Mouse (Mus musculus) intestine, embryonic 14.5 days (tissue): ENCODE measurements around the gene Lman2. TPM values are rescaled to one million over a fixed set of nuclear protein-coding genes. Genes with fewer than 3 reads are reported as not detected.

Experiments
- ATAC-seq: fragments of 200-750 bp; cut with Nextera tagmentation; replicated peaks from 2 replicates; pipeline ENCODE4 v1.8.0; 2017; ENCODE audit warnings: low read depth, moderate number of reproducible peaks, moderate TSS enrichment, moderate library complexity; ENCODE audit not compliant: low FRiP score, low TSS enrichment
- DNase-seq: peaks from one replicate; pipeline ENCODE4 v3.0.0-alpha.2; 2018; ENCODE audit warnings: low spot score
- H3K27ac ChIP-seq: fragments of 300-500 bp; sonication (generic); 2 replicates; pipeline ENCODE4 v1.5.1; 2014; ENCODE audit warnings: low read depth, mild to moderate bottlenecking, control low read depth
- H3K27me3 ChIP-seq: fragments of 300-500 bp; sonication (generic); replicated peaks from 2 replicates; pipeline ENCODE4 v1.6.1; 2014; ENCODE audit warnings: low read length, control low read depth; ENCODE audit not compliant: control insufficient read depth, insufficient read depth
- H3K36me3 ChIP-seq: fragments of 300-500 bp; sonication (generic); 2 replicates; pipeline ENCODE4 v1.6.1; 2014; ENCODE audit warnings: low read length, control low read depth; ENCODE audit not compliant: control insufficient read depth, insufficient read depth
- H3K4me1 ChIP-seq: fragments of 300-500 bp; sonication (generic); replicated peaks from 2 replicates; pipeline ENCODE4 v1.6.1; 2014; ENCODE audit warnings: low read length, control low read depth, mixed read lengths; ENCODE audit not compliant: control insufficient read depth, insufficient read depth
- H3K4me2 ChIP-seq: fragments of 300-500 bp; sonication (generic); 2 replicates; pipeline ENCODE4 v1.6.1; 2014; ENCODE audit warnings: low read length
- H3K4me3 ChIP-seq: fragments of 300-500 bp; sonication (generic); 2 replicates; pipeline ENCODE4 v1.5.1; 2014; ENCODE audit warnings: low read depth, low read length, control low read depth, mixed read lengths
- H3K9ac ChIP-seq: fragments of 300-500 bp; sonication (generic); 2 replicates; pipeline ENCODE4 v1.6.1; 2014; ENCODE audit warnings: mild to moderate bottlenecking, low read length
- H3K9me3 ChIP-seq: fragments of 300-500 bp; sonication (generic); 2 replicates; pipeline ENCODE4 v1.6.1; 2016; ENCODE audit warnings: low read length, control low read depth; ENCODE audit not compliant: control insufficient read depth
- WGBS: fragments of 180-500 bp; shearing (Covaris S2); extraction: QIAGEN DNeasy Blood & Tissue Kit; methylation state at CpG from one replicate; pipeline ENCODE4 v1.1.7; 2014; 5-methylcytosine and 5-hydroxymethylcytosine counted together
- polyA plus RNA-seq: library from polyadenylated mRNA; unstranded; fragments of >200 nt; fragmentation: Nextera tagmentation; extraction: Ambion mirVana; gene quantifications from 2 replicates; pipeline ENCODE4 v1.2.1, GENCODE M21; 2014

Lman2 gene
- 99.9 and 104 TPM in 2 replicates for polyA plus RNA-seq

GRCm38 (mm10) chr13:55362453-55363060 is at the start of gene Lman2:
Lman2 (minus strand) TSS chr13:55362783.
- Histone ChIP-seq H3K27me3 (no peaks in the 10 kb centered on the region), H3K27ac (peak within 1 kb of the TSS; percentile 95), H3K9ac (peak within 1 kb of the TSS; percentile 87), H3K4me2 (peak within 1 kb of the TSS; percentile 94), H3K4me1 (peaks cover 13% of the 10 kb centered on the region), H3K36me3 (peaks cover 37% of the 10 kb centered on the region), H3K4me3 (peak within 1 kb of the TSS; percentile 97), H3K9me3 (no peaks in the 10 kb centered on the region)
- peak; percentile 95 for DNase-seq
- peak; percentile 98 for ATAC-seq
- under 1% methylated on average over 35 of the region's 35 CpGs for WGBS

- 72% methylated on average over 7 of the region's 7 CpGs for WGBS
- Histone ChIP-seq H3K27me3 (0 out of 2 replicates have a peak, but pooled peaks cover 4% of the 10 kb centered on the region), H3K4me1 (no peaks in the 10 kb centered on the region), H3K9me3 (no peaks in the 10 kb centered on the region), H3K36me3 (no peaks in the 10 kb centered on the region), H3K9ac (no peak overlapping the region), H3K27ac (no peak overlapping the region), H3K4me2 (no peak overlapping the region), H3K4me3 (no peak overlapping the region)
- ATAC-seq (no peak), DNase-seq (no peak)
Observed at GRCm38 (mm10) chr13:55411826-55412225, 49.2 kb upstream of the Lman2 start.

- WGBS = 84% methylated on average over 19 of the region's 19 CpGs
- Histone ChIP-seq H3K4me2 (no peak overlapping the region), H3K9ac (no peak overlapping the region), H3K36me3 (no peaks in the 10 kb centered on the region), H3K4me3 (no peak overlapping the region), H3K27ac (no peak overlapping the region), H3K4me1 (no peaks in the 10 kb centered on the region), H3K9me3 (no peaks in the 10 kb centered on the region), H3K27me3 (no peaks in the 10 kb centered on the region)
- ATAC-seq = no peak
- no peak for DNase-seq
Observed at GRCm38 (mm10) chr13:55408546-55409120, 46.0 kb upstream of the Lman2 start.

GRCm38 (mm10) chr13:55407341-55407740 is 44.8 kb upstream of the Lman2 start:
- H3K27me3 ChIP-seq = no peaks in the 10 kb centered on the region
- no peak overlapping the region for H3K9ac ChIP-seq
- no peak overlapping the region for H3K4me3 ChIP-seq
- H3K4me2 ChIP-seq = no peak overlapping the region
- H3K4me1 ChIP-seq = no peaks in the 10 kb centered on the region
- H3K36me3 ChIP-seq = no peaks in the 10 kb centered on the region
- DNase-seq (no peak), ATAC-seq (no peak)
- 83% methylated on average over 4 of the region's 4 CpGs for WGBS
- no peaks in the 10 kb centered on the region for H3K9me3 ChIP-seq
- H3K27ac ChIP-seq = no peak overlapping the region

GRCm38 (mm10) chr13:55405783-55406390 is 43.3 kb upstream of the Lman2 start:
- 69% methylated on average over 13 of the region's 13 CpGs for WGBS
- H3K4me2 ChIP-seq = no peak overlapping the region
- no peak; the same call in 1 of the 2 replicates for ATAC-seq

GRCm38 (mm10) chr13:55404853-55405782 is 42.5 kb upstream of the Lman2 start:
- Histone ChIP-seq H3K9me3 (no peaks in the 10 kb centered on the region), H3K9ac (no peak overlapping the region), H3K36me3 (no peaks in the 10 kb centered on the region), H3K27me3 (no peaks in the 10 kb centered on the region), H3K4me2 (no peak overlapping the region), H3K27ac (no peak overlapping the region), H3K4me3 (no peak overlapping the region), H3K4me1 (no peaks in the 10 kb centered on the region)
- DNase-seq (peak; percentile 89), ATAC-seq (peak; percentile 91)
- 11% methylated on average over 11 of the region's 11 CpGs for WGBS

More at GRCm38 (mm10) chr13:55405783-55406390, 43.3 kb upstream of the Lman2 start:
- Histone ChIP-seq H3K4me1 (no peaks in the 10 kb centered on the region), H3K27ac (no peak overlapping the region), H3K9me3 (no peaks in the 10 kb centered on the region), H3K27me3 (no peaks in the 10 kb centered on the region), H3K9ac (no peak overlapping the region), H3K36me3 (no peaks in the 10 kb centered on the region), H3K4me3 (no peak overlapping the region)
- DNase-seq = no peak

GRCm38 (mm10) chr13:55403935-55404852 is 41.6 kb upstream of the Lman2 start:
- no peaks in the 10 kb centered on the region for H3K9me3 ChIP-seq
- no peak overlapping the region for H3K4me2 ChIP-seq
- H3K36me3 ChIP-seq = no peaks in the 10 kb centered on the region
- no peaks in the 10 kb centered on the region for H3K27me3 ChIP-seq
- 74% methylated on average over 15 of the region's 15 CpGs for WGBS
- no peak overlapping the region for H3K4me3 ChIP-seq
- H3K27ac ChIP-seq = no peak overlapping the region
- no peak for DNase-seq
- no peak for ATAC-seq
- H3K9ac ChIP-seq = no peak overlapping the region
- no peaks in the 10 kb centered on the region for H3K4me1 ChIP-seq
